Mouse (Mus musculus): ENCODE results near the gene Tpk1. TPM values are rescaled to one million over a fixed set of nuclear protein-coding genes. Genes with fewer than 3 reads are reported as not detected.

Tpk1 gene
- total and polyA plus RNA-seq, 2 experiments: 6.2 to 16.7 TPM

DNA sequence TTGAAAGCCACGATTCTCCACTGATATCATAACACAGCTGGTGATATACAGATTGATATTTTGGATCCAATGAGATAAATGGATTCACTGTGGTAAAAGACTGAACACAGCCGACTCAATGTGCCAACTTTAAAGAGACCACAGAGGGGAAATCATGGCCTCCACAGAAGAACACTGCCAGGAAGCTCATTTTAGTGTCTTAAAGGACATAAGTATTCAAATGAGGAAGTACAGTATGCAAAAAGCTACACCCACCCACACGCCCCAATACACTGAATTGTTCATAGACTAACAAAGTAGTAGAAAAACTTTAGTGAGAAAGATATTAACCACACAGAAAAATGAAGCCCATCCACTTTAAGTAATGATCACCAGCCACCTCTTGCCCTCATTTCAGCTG is 46.8 kb downstream of the Tpk1 start:
- no peaks in the 10 kb centered on the region; the same call in 1 of the 2 replicates for H3K79me2 ChIP-seq (ENCODE audit: control insufficient read depth, insufficient read depth, low read length)
- no peak overlapping the region for H3K27ac ChIP-seq (replicated peaks; ENCODE audit: insufficient read depth, low read depth, low read length)
- TF ChIP-seq CTCF (IDR thresholded peaks at IDR 0.05; ENCODE audit: low read depth, low read length) (no peak), POLR2A (IDR thresholded peaks at IDR 0.05; ENCODE audit: extremely low read depth, insufficient read depth, low read length) (no peak)
- H3K9ac ChIP-seq (ENCODE audit: low read depth, low read length): no peak overlapping the region
- WGBS: 82% methylated on average over 3 of the region's 3 CpGs
- no peaks in the 10 kb centered on the region for H3K27me3 ChIP-seq (ENCODE audit: control insufficient read depth, insufficient read depth, low read length)
- H3K4me1 ChIP-seq (ENCODE audit: control insufficient read depth, insufficient read depth, low read length): no peaks in the 10 kb centered on the region; the same call in 1 of the 2 replicates
- H3K36me3 ChIP-seq (ENCODE audit: control insufficient read depth, insufficient read depth, low read length): no peaks in the 10 kb centered on the region
- no peak overlapping the region for H3K4me3 ChIP-seq (ENCODE audit: insufficient read depth, low read depth, low read length)
- no peak for DNase-seq (ENCODE audit: extremely low read depth, low read depth, low spot score)

DNA sequence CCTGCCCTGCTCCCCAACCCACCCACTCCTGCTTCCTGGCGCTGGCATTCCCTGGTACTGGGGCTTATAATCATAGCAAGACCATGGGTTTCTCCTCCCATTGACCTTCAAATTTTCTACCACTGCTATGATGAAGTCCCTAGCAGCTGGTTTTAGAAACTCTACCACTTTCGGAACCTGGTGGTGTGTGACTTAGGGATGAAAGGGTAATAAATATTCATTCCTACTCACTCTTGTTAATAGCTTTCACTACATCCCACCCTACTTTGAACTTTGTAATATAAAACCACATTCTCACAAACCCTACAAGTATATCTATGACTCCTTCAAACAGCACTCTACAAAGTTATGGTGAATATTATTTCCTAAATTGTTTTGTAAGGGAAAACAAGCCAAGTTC is 54.3 kb downstream of the Tpk1 start:
- H3K4me1 ChIP-seq (ENCODE audit: control insufficient read depth, insufficient read depth, low read length): no peaks in the 10 kb centered on the region
- no peak overlapping the region for H3K4me3 ChIP-seq (ENCODE audit: insufficient read depth, low read depth, low read length)
- no peaks in the 10 kb centered on the region for H3K27me3 ChIP-seq (ENCODE audit: control insufficient read depth, insufficient read depth, low read length)
- WGBS: 94% methylated on average over 2 of the region's 2 CpGs
- H3K27ac ChIP-seq (replicated peaks; ENCODE audit: insufficient read depth, low read depth, low read length): no peak overlapping the region
- H3K79me2 ChIP-seq (ENCODE audit: control insufficient read depth, insufficient read depth, low read length): no peaks in the 10 kb centered on the region
- no peak overlapping the region for H3K9ac ChIP-seq (ENCODE audit: low read depth, low read length)
- TF ChIP-seq POLR2A (IDR thresholded peaks at IDR 0.05; ENCODE audit: extremely low read depth, insufficient read depth, low read length) (no peak), CTCF (IDR thresholded peaks at IDR 0.05; ENCODE audit: low read depth, low read length) (no peak)
- H3K36me3 ChIP-seq (ENCODE audit: control insufficient read depth, insufficient read depth, low read length): no peaks in the 10 kb centered on the region
- no peak for DNase-seq (ENCODE audit: extremely low read depth, low read depth, low spot score)

DNA sequence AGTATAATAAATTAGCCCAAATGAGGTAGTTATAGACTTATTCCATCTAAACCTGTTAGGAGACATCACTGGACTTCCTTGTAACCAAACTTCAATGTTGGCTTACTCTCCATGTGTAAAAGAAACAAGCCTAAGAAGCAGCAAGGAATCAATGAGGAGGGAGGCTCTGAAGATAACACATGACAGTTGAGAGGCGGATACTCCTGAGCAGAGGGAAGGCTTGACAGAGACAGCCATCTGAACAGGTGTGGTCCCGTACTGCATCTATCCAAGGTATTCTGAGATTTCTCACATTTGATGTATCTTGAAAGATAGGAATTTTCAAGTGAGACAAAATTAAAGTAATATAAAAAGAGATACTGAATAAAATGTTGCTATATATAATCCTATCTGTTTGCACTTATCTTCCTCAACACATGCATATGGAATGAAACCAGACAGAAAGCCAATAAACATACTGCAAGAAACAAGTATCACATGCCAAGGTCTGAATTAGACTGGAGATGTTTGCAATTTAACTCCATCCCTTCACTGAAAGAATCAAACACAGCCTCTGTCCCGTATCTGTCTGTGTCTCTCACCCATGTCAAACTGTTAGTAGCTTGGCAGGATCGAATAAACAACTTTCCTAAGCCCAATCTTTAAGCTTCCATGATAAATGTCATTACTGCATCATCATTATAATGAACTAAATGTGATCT is 75.1 kb downstream of the Tpk1 start:
- Histone ChIP-seq H3K4me3 (ENCODE audit: insufficient read depth, low read depth, low read length) (no peak overlapping the region), H3K79me2 (ENCODE audit: control insufficient read depth, insufficient read depth, low read length) (no peaks in the 10 kb centered on the region)

GRCm38 (mm10) chr6:43585274-43585673 is 80.8 kb downstream of the Tpk1 start:
- no peak overlapping the region for H3K27ac ChIP-seq (replicated peaks; ENCODE audit: insufficient read depth, low read depth, low read length)
- TF ChIP-seq CTCF (IDR thresholded peaks at IDR 0.05; ENCODE audit: low read depth, low read length) (no peak), POLR2A (IDR thresholded peaks at IDR 0.05; ENCODE audit: extremely low read depth, insufficient read depth, low read length) (no peak)
- WGBS: 95% methylated on average over 2 of the region's 2 CpGs

More for the DNA sequence above, 75.1 kb downstream of the Tpk1 start:
- 82% methylated on average over 4 of the region's 4 CpGs for WGBS
- no peaks in the 10 kb centered on the region for H3K36me3 ChIP-seq (ENCODE audit: control insufficient read depth, insufficient read depth, low read length)
- H3K27ac ChIP-seq (replicated peaks; ENCODE audit: insufficient read depth, low read depth, low read length): no peak overlapping the region
- DNase-seq (ENCODE audit: extremely low read depth, low read depth, low spot score): no peak
- H3K27me3 ChIP-seq (ENCODE audit: control insufficient read depth, insufficient read depth, low read length): no peaks in the 10 kb centered on the region
- H3K4me1 ChIP-seq (ENCODE audit: control insufficient read depth, insufficient read depth, low read length): no peaks in the 10 kb centered on the region
- no peak overlapping the region for H3K9ac ChIP-seq (ENCODE audit: low read depth, low read length)
- no peak for TF ChIP-seq CTCF (IDR thresholded peaks at IDR 0.05; ENCODE audit: low read depth, low read length)
- no peak for TF ChIP-seq POLR2A (IDR thresholded peaks at IDR 0.05; ENCODE audit: extremely low read depth, insufficient read depth, low read length)

GRCm38 (mm10) chr6:43581809-43582208 is 84.3 kb downstream of the Tpk1 start:
- H3K9ac ChIP-seq (ENCODE audit: low read depth, low read length): no peak overlapping the region
- WGBS: 78% methylated on average over 2 of the region's 2 CpGs
- H3K79me2 ChIP-seq (ENCODE audit: control insufficient read depth, insufficient read depth, low read length): no peaks in the 10 kb centered on the region
- no peaks in the 10 kb centered on the region for H3K27me3 ChIP-seq (ENCODE audit: control insufficient read depth, insufficient read depth, low read length)
- no peaks in the 10 kb centered on the region for H3K36me3 ChIP-seq (ENCODE audit: control insufficient read depth, insufficient read depth, low read length)
- H3K27ac ChIP-seq (replicated peaks; ENCODE audit: insufficient read depth, low read depth, low read length): no peak overlapping the region
- TF ChIP-seq POLR2A (IDR thresholded peaks at IDR 0.05; ENCODE audit: extremely low read depth, insufficient read depth, low read length) (no peak), CTCF (IDR thresholded peaks at IDR 0.05; ENCODE audit: low read depth, low read length) (no peak)
- H3K4me1 ChIP-seq (ENCODE audit: control insufficient read depth, insufficient read depth, low read length): no peaks in the 10 kb centered on the region
- no peak overlapping the region for H3K4me3 ChIP-seq (ENCODE audit: insufficient read depth, low read depth, low read length)
- no peak for DNase-seq (ENCODE audit: extremely low read depth, low read depth, low spot score)

More at GRCm38 (mm10) chr6:43585274-43585673, 80.8 kb downstream of the Tpk1 start:
- H3K36me3 ChIP-seq (ENCODE audit: control insufficient read depth, insufficient read depth, low read length): no peaks in the 10 kb centered on the region
- H3K79me2 ChIP-seq (ENCODE audit: control insufficient read depth, insufficient read depth, low read length): no peaks in the 10 kb centered on the region
- H3K9ac ChIP-seq (ENCODE audit: low read depth, low read length): no peak overlapping the region
- no peak for DNase-seq (ENCODE audit: extremely low read depth, low read depth, low spot score)
- no peaks in the 10 kb centered on the region for H3K27me3 ChIP-seq (ENCODE audit: control insufficient read depth, insufficient read depth, low read length)
- H3K4me1 ChIP-seq (ENCODE audit: control insufficient read depth, insufficient read depth, low read length): no peaks in the 10 kb centered on the region
- no peak overlapping the region for H3K4me3 ChIP-seq (ENCODE audit: insufficient read depth, low read depth, low read length)

- Histone ChIP-seq H3K4me1 (ENCODE audit: control insufficient read depth, insufficient read depth, low read length) (no peaks in the 10 kb centered on the region; the same call in 1 of the 2 replicates), H3K79me2 (ENCODE audit: control insufficient read depth, insufficient read depth, low read length) (no peaks in the 10 kb centered on the region), H3K36me3 (ENCODE audit: control insufficient read depth, insufficient read depth, low read length) (no peaks in the 10 kb centered on the region), H3K9ac (ENCODE audit: low read depth, low read length) (no peak overlapping the region), H3K4me3 (ENCODE audit: insufficient read depth, low read depth, low read length) (no peak overlapping the region), H3K27ac (replicated peaks; ENCODE audit: insufficient read depth, low read depth, low read length) (no peak overlapping the region), H3K27me3 (ENCODE audit: control insufficient read depth, insufficient read depth, low read length) (no peaks in the 10 kb centered on the region)
- TF ChIP-seq CTCF (IDR thresholded peaks at IDR 0.05; ENCODE audit: low read depth, low read length) (no peak), POLR2A (IDR thresholded peaks at IDR 0.05; ENCODE audit: extremely low read depth, insufficient read depth, low read length) (no peak)
- 94% methylated on average over 1 of the region's 1 CpGs for WGBS
- no peak for DNase-seq (ENCODE audit: extremely low read depth, low read depth, low spot score)
These were observed 98.2 kb downstream of the Tpk1 start for GRCm38 (mm10) chr6:43567885-43568284.
